Mouse (Mus musculus): ENCODE data around the gene Ceacam20. TPM values are rescaled to one million over a fixed set of nuclear protein-coding genes. Genes with fewer than 3 reads are reported as not detected.

Ceacam20 gene
- polyA plus RNA-seq, 1 experiment from 2014 or later: not detected

DNA sequence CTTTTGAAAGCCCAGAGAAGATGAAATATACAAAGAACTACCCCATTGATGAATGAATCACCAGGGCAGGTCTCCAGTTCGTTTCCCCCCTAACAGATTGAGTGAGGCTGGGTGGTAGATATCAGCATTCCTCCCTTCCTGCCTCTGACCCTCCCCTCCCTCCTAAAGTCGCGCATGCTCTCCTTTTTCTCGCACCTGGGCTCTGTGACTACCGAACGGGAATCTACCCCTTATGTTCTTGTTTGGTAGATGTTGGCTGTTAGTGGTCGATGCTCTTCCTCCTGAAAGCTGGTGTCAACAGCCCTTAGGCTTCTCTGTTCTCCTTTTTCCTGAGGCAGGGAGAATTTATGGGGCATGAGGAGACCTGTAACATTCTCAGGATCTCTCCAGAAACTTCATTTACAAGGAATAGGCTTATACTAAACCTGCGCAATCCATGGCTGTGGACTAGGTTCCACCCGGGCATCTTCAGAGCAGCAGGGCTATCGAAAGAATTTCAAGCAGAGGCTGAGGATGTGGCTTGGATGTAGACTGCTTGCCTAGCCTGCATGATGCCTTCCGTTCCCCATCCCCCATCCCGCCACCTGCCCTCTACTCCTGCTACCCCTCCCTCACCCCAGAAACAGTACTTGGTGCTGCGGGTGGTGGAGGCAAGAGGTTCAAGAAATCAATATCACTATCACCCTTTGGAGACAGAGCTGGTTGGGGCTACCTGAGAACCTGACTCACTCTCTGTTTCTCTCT lies 32.9 kb upstream of the Ceacam20 start:
- Histone ChIP-seq H3K36me3 (ENCODE audit: control insufficient read depth, insufficient read depth, low read length) (no peaks in the 10 kb centered on the region), H3K4me1 (ENCODE audit: control insufficient read depth, insufficient read depth, low read length) (0 out of 2 replicates have a peak, but pooled peaks cover 6% of the 10 kb centered on the region), H3K27me3 (ENCODE audit: control insufficient read depth, insufficient read depth, low read length) (no peaks in the 10 kb centered on the region), H3K9me3 (ENCODE audit: control insufficient read depth, low read length) (no peaks in the 10 kb centered on the region), H3K4me2 (replicated peaks; ENCODE audit: low read depth, low read length) (no peak overlapping the region), H3K9ac (ENCODE audit: low read depth, low read length) (no peak overlapping the region), H3K4me3 (ENCODE audit: low read length) (no peak overlapping the region), H3K27ac (ENCODE audit: low read depth, low read length) (no peak overlapping the region)
- WGBS: 18% methylated on average over 13 of the region's 13 CpGs
- no peak for ATAC-seq (ENCODE audit: low FRiP score, low TSS enrichment)

DNA sequence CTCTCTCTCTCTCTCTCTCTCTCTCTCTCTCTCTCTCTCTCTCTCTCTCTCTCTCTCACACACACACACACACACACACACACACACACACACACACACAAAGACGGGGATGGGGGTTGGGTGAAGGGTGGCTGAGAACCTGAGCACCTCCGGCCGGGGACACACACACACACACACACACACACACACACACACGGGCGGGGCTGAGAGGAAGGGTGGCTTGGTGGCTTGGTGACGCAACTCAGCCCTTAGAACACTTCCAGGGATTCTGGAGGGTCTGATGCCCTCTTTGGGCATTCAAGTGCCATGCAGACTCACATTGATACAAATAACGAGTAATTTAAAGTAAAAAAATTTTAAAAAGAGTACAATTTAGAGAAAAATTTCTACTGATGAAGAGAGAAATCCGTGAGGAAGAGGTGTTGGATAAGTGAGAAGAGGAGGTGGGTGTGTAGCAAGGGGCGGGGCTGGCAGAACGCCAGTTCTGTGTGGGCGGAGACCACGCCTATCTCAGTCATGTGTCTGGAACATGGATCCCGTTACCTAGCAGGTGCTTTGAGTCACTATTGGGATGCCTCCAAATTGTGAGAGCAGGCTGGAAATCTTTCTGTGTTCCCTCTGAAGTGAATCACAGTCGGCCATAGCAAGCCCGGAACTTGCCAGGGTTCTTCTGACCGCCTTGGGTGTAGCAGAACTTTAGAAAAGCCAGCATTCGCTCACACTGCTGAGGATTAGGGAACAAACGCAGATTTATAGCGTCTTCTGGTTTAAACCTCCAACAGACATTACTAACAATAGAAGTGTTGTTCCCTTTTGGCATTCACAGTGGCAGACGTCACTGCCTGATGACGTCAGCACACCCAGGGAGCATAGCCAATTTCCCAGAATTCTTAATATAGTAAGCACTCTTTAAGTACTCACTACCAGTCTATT lies 32.1 kb upstream of the Ceacam20 start:
- H3K36me3 ChIP-seq (ENCODE audit: control insufficient read depth, insufficient read depth, low read length): no peaks in the 10 kb centered on the region
- no peak overlapping the region for H3K27ac ChIP-seq (ENCODE audit: low read depth, low read length)
- H3K4me2 ChIP-seq (replicated peaks; ENCODE audit: low read depth, low read length): peak overlapping the region; percentile 25
- no peaks in the 10 kb centered on the region for H3K27me3 ChIP-seq (ENCODE audit: control insufficient read depth, insufficient read depth, low read length)
- no peak overlapping the region for H3K9ac ChIP-seq (ENCODE audit: low read depth, low read length)
- H3K4me1 ChIP-seq (ENCODE audit: control insufficient read depth, insufficient read depth, low read length): 0 out of 2 replicates have a peak, but pooled peaks cover 6% of the 10 kb centered on the region
- 21% methylated on average over 21 of the region's 21 CpGs for WGBS
- ATAC-seq (ENCODE audit: low FRiP score, low TSS enrichment): peak; percentile 73
- H3K9me3 ChIP-seq (ENCODE audit: control insufficient read depth, low read length): no peaks in the 10 kb centered on the region
- peak overlapping the region; percentile 0; the same call in 1 of the 2 replicates for H3K4me3 ChIP-seq (ENCODE audit: low read length)

DNA sequence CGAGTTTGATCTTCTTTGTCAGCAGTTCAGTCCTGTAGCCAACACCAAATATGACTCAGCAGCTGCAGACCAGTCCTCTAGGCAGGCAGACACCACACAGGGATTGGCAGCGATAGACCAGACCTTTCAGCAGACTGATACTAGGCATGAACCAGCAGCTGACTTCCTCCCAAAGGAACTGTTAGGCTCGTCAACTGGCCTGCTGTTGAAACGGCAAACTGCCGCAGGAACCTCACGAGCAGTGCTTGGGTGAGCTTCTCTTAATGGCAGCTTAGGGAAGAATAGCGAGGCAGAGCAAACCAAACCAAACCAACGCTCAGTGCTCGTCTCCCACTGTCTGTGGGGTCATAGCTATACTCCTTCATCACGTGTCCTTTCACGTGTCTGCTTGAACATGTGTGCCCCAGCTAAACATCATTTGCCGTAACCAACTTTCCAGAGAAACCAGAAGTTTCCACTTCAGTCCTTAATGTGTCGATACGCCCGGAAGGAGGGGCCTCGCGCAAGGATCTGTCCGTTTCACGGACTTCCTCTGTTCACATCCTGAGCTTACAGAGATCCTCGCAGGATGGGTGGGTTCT lies 30.0 kb upstream of the Ceacam20 start:
- no peak overlapping the region for H3K9ac ChIP-seq (ENCODE audit: low read depth, low read length)
- H3K36me3 ChIP-seq (ENCODE audit: control insufficient read depth, insufficient read depth, low read length): no peaks in the 10 kb centered on the region
- H3K4me2 ChIP-seq (replicated peaks; ENCODE audit: low read depth, low read length): no peak overlapping the region
- H3K9me3 ChIP-seq (ENCODE audit: control insufficient read depth, low read length): no peaks in the 10 kb centered on the region
- 75% methylated on average over 20 of the region's 20 CpGs for WGBS
- no peaks in the 10 kb centered on the region for H3K27me3 ChIP-seq (ENCODE audit: control insufficient read depth, insufficient read depth, low read length)
- H3K27ac ChIP-seq (ENCODE audit: low read depth, low read length): no peak overlapping the region
- H3K4me1 ChIP-seq (ENCODE audit: control insufficient read depth, insufficient read depth, low read length): 0 out of 2 replicates have a peak, but pooled peaks cover 6% of the 10 kb centered on the region
- no peak overlapping the region for H3K4me3 ChIP-seq (ENCODE audit: low read length)
- no peak for ATAC-seq (ENCODE audit: low FRiP score, low TSS enrichment)

DNA sequence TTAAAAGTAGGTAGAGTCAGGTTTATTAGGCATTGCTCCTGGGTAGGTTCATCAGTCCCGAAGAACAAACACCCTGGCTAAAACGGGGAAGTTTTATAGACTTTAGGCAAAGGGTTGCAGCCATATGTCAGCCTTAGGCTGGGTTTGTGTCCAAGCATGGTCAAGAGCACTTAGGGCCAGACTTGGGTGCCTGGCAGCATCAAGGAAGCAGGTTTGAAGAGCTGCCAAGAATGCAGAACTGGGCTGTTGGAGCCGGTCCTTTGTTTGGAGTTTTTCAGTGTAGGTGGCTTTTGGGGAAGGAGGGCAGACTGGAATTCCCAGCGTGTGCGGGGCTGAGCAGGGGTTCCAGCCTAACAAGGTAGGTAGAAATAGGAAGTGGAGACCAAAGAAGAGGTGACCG lies 29.3 kb upstream of the Ceacam20 start:
- no peaks in the 10 kb centered on the region for H3K36me3 ChIP-seq (ENCODE audit: control insufficient read depth, insufficient read depth, low read length)
- 77% methylated on average over 6 of the region's 6 CpGs for WGBS

DNA sequence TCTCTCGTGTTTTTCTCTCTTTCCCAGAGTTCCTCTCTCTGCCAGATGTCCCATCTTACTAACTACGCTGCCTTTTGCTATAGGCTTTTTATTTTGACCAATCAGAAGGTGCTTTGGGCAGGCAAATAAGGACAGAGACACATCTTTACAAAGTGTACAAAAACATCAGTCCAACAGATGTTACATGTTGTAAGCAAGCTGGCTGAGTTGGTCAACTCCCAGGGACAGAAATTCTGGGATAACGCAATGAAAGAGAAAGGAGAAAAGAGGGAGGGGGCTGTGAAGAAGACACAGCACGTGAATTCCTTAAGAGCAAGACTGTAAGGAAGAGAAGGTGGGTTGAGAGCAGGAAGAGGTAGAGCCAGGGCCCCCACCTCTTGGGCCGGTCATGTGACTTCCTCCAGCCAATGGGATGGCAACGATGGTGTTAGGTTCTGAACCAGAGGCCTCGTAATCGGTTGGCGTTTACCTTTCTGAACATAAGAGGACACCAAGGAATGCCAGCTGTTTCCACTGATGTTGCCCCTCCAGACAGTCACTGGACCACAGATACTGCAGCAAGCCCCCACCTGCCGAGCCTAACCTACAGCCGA lies 27.9 kb upstream of the Ceacam20 start:
- no peaks in the 10 kb centered on the region for H3K9me3 ChIP-seq (ENCODE audit: control insufficient read depth, low read length)
- no peak overlapping the region for H3K9ac ChIP-seq (ENCODE audit: low read depth, low read length)
- H3K27me3 ChIP-seq (ENCODE audit: control insufficient read depth, insufficient read depth, low read length): no peaks in the 10 kb centered on the region
- WGBS: 84% methylated on average over 11 of the region's 11 CpGs
- H3K36me3 ChIP-seq (ENCODE audit: control insufficient read depth, insufficient read depth, low read length): no peaks in the 10 kb centered on the region
- ATAC-seq (ENCODE audit: low FRiP score, low TSS enrichment): no peak
- H3K4me1 ChIP-seq (ENCODE audit: control insufficient read depth, insufficient read depth, low read length): 0 out of 2 replicates have a peak, but pooled peaks cover 5% of the 10 kb centered on the region
- H3K4me3 ChIP-seq (ENCODE audit: low read length): no peak overlapping the region
- H3K27ac ChIP-seq (ENCODE audit: low read depth, low read length): no peak overlapping the region
- H3K4me2 ChIP-seq (replicated peaks; ENCODE audit: low read depth, low read length): no peak overlapping the region

More for the DNA sequence above, 29.3 kb upstream of the Ceacam20 start:
- Histone ChIP-seq H3K4me3 (ENCODE audit: low read length) (no peak overlapping the region), H3K9me3 (ENCODE audit: control insufficient read depth, low read length) (no peaks in the 10 kb centered on the region), H3K4me1 (ENCODE audit: control insufficient read depth, insufficient read depth, low read length) (0 out of 2 replicates have a peak, but pooled peaks cover 6% of the 10 kb centered on the region), H3K9ac (ENCODE audit: low read depth, low read length) (no peak overlapping the region), H3K27ac (ENCODE audit: low read depth, low read length) (no peak overlapping the region), H3K27me3 (ENCODE audit: control insufficient read depth, insufficient read depth, low read length) (no peaks in the 10 kb centered on the region), H3K4me2 (replicated peaks; ENCODE audit: low read depth, low read length) (no peak overlapping the region)
- ATAC-seq (ENCODE audit: low FRiP score, low TSS enrichment): no peak

DNA sequence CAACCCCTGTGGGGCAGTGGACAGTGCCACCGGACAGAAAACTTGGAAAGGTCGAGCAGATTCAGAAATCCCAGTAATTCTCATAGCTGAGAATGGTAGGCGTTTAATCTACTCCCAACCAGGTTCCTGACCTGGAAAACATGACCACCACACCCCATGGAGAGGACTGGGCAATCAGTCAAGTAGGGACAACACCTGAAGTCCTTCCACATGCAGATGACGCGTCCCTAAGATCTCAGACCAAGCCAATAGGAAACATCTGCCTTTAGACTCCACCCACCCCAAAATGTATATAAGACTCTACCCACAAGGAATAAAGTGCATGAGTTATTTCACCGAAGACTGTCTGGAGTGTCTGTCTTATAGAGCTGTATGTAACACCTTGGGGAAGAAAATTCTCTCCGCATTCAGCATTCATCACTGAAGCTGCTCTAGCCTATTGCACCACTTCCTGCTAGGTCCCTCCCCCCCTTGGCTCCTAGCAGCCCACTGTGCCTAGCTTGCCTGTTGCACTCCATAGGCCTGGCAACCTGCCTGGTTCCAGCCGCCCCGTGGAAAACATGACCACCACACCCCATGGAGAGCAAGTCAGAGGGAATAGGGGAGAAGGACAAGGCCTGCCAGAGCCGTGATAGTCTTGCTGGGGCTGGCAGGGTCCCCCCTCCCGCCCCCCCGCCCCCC lies 25.5 kb upstream of the Ceacam20 start:
- Histone ChIP-seq H3K9me3 (ENCODE audit: control insufficient read depth, low read length) (no peaks in the 10 kb centered on the region), H3K4me2 (replicated peaks; ENCODE audit: low read depth, low read length) (no peak overlapping the region), H3K9ac (ENCODE audit: low read depth, low read length) (no peak overlapping the region), H3K27ac (ENCODE audit: low read depth, low read length) (no peak overlapping the region), H3K27me3 (ENCODE audit: control insufficient read depth, insufficient read depth, low read length) (no peaks in the 10 kb centered on the region), H3K4me3 (ENCODE audit: low read length) (no peak overlapping the region), H3K4me1 (ENCODE audit: control insufficient read depth, insufficient read depth, low read length) (no peaks in the 10 kb centered on the region), H3K36me3 (ENCODE audit: control insufficient read depth, insufficient read depth, low read length) (no peaks in the 10 kb centered on the region)
- WGBS: 62% methylated on average over 10 of the region's 12 CpGs
- no peak for ATAC-seq (ENCODE audit: low FRiP score, low TSS enrichment)

DNA sequence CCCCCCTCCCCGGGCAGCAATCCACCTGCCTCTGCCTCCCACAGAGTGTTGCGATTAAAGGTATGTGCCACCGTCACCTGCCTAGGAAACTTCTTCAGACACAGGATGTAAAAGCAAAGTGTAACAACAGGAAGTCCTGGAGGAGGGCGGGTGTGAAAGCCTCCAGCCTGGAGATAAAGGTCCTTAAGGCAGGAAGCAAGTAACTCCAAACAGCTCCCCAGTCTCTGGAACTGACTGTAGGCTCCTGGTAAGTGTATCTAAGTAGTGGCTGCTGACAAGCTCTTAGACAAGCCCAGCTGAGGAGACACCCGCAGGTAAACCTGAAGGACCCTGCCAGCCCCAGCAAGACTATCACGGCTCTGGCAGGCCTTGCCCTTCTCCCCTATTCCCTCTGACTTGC lies 25.0 kb upstream of the Ceacam20 start:
- Histone ChIP-seq H3K4me2 (replicated peaks; ENCODE audit: low read depth, low read length) (no peak overlapping the region), H3K27ac (ENCODE audit: low read depth, low read length) (no peak overlapping the region)

DNA sequence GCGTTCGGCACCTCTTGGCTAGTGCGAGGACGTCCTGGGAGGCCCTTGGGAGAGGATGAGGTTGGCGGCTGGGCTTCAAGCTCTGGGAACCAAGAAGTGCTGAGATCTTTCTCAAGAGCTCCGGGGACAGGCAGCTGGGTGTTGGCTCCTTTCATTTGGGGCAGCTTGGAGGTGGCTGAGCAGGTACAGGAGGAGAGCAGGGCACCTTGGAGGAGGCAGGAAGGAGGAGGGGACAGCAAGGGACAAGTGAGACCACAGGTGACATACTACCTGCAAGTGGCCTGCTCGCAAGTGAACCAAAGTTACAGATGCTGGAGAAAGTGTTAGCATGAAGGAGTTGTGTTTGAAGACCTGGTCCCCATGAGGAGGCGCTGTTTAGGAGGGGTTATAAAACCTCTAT lies 20.5 kb upstream of the Ceacam20 start:
- Histone ChIP-seq H3K27me3 (ENCODE audit: control insufficient read depth, insufficient read depth, low read length) (no peaks in the 10 kb centered on the region), H3K4me1 (ENCODE audit: control insufficient read depth, insufficient read depth, low read length) (no peaks in the 10 kb centered on the region), H3K9me3 (ENCODE audit: control insufficient read depth, low read length) (no peaks in the 10 kb centered on the region), H3K9ac (ENCODE audit: low read depth, low read length) (no peak overlapping the region), H3K4me3 (ENCODE audit: low read length) (no peak overlapping the region), H3K4me2 (replicated peaks; ENCODE audit: low read depth, low read length) (no peak overlapping the region), H3K27ac (ENCODE audit: low read depth, low read length) (no peak overlapping the region), H3K36me3 (ENCODE audit: control insufficient read depth, insufficient read depth, low read length) (no peaks in the 10 kb centered on the region)
- 91% methylated on average over 8 of the region's 8 CpGs for WGBS
- ATAC-seq (ENCODE audit: low FRiP score, low TSS enrichment): no peak

More for the DNA sequence above, 25.0 kb upstream of the Ceacam20 start:
- ATAC-seq (ENCODE audit: low FRiP score, low TSS enrichment): no peak
- no peaks in the 10 kb centered on the region for H3K27me3 ChIP-seq (ENCODE audit: control insufficient read depth, insufficient read depth, low read length)
- H3K9me3 ChIP-seq (ENCODE audit: control insufficient read depth, low read length): no peaks in the 10 kb centered on the region
- H3K4me1 ChIP-seq (ENCODE audit: control insufficient read depth, insufficient read depth, low read length): no peaks in the 10 kb centered on the region
- H3K36me3 ChIP-seq (ENCODE audit: control insufficient read depth, insufficient read depth, low read length): no peaks in the 10 kb centered on the region
- WGBS: 16% methylated on average over 4 of the region's 6 CpGs
- no peak overlapping the region for H3K9ac ChIP-seq (ENCODE audit: low read depth, low read length)
- no peak overlapping the region for H3K4me3 ChIP-seq (ENCODE audit: low read length)

All from kidney, embryonic 14.5 days (tissue).